Mouse (Mus musculus) C2C12 (cell line): ENCODE measurements at regions not wholly inside any gene's neighbourhood (a gene's known extent, or its start where the extent isn't known, plus 50 kb on each side); places are given as distances from the start of the nearest gene placed in this dataset.

Source experiments
- H3K27me3 ChIP-seq: one replicate; pipeline ENCODE4 v1.6.1; 2011; ENCODE audit not compliant: control insufficient read depth, insufficient read depth, insufficient read length
- H3K36me3 ChIP-seq: one replicate; pipeline ENCODE4 v1.6.1; 2011; ENCODE audit not compliant: control insufficient read depth, insufficient read depth
- H3K4me3 ChIP-seq: one replicate; pipeline ENCODE4 v1.5.1; 2011; ENCODE audit warnings: mild to moderate bottlenecking, control low read depth; ENCODE audit not compliant: poor library complexity, insufficient read depth, severe bottlenecking
- H3K79me2 ChIP-seq: one replicate; pipeline ENCODE4 v1.6.1; 2011; ENCODE audit not compliant: control insufficient read depth, insufficient read depth
- H3K79me3 ChIP-seq: one replicate; pipeline ENCODE4 v1.6.1; 2011; ENCODE audit warnings: low read depth, control low read depth
- H3ac ChIP-seq: one replicate; pipeline ENCODE3; 2011; ENCODE audit warnings: low read depth; ENCODE audit not compliant: control insufficient read depth, insufficient read length
- CEBPB ChIP-seq: IDR thresholded peaks from one replicate; pipeline ENCODE4 v1.6.1; 2011; ENCODE audit warnings: low read depth, mild to moderate bottlenecking, control low read depth, moderate library complexity
- CTCF ChIP-seq: IDR thresholded peaks from one replicate; pipeline ENCODE4 v1.5.1; 2011; ENCODE audit not compliant: control insufficient read depth, insufficient read depth, insufficient read length
- FOSL1 ChIP-seq: IDR thresholded peaks from one replicate; pipeline ENCODE4 v1.8.0; 2011; ENCODE audit warnings: mild to moderate bottlenecking, low read length; ENCODE audit not compliant: poor library complexity, insufficient read depth, severe bottlenecking
- MAX ChIP-seq: IDR thresholded peaks from one replicate; pipeline ENCODE4 v1.6.1; 2011; ENCODE audit warnings: mild to moderate bottlenecking, control low read depth
- MYOD1 ChIP-seq: IDR thresholded peaks from one replicate; pipeline ENCODE4 v1.6.1; 2011; ENCODE audit warnings: low read depth; ENCODE audit not compliant: control insufficient read depth, insufficient read length
- MYOG ChIP-seq: IDR thresholded peaks from one replicate; pipeline ENCODE4 v1.6.1; 2011; ENCODE audit not compliant: control insufficient read depth, insufficient read length; ENCODE audit errors: extremely low read depth
- USF1 ChIP-seq: IDR thresholded peaks from one replicate; pipeline ENCODE4 v1.6.1; 2011; ENCODE audit warnings: low read depth, mild to moderate bottlenecking, control low read depth, moderate library complexity

- Histone ChIP-seq H3K79me2 (no peaks in the 10 kb centered on the region), H3K36me3 (no peaks in the 10 kb centered on the region), H3K27me3 (no peaks in the 10 kb centered on the region), H3K4me3 (no peak overlapping the region), H3K79me3 (no peaks in the 10 kb centered on the region), H3ac (no peak overlapping the region)
- TF ChIP-seq CEBPB, result no peak
- TF ChIP-seq MAX, result no peak
- no peak for TF ChIP-seq FOSL1
- no peak for TF ChIP-seq USF1
- TF ChIP-seq CTCF, result no peak
- TF ChIP-seq MYOG, result no peak
- no peak for TF ChIP-seq MYOD1
These were observed 391.7 kb upstream of the Fam241a start for GRCm38 (mm10) chr3:128287846-128288245.

DNA sequence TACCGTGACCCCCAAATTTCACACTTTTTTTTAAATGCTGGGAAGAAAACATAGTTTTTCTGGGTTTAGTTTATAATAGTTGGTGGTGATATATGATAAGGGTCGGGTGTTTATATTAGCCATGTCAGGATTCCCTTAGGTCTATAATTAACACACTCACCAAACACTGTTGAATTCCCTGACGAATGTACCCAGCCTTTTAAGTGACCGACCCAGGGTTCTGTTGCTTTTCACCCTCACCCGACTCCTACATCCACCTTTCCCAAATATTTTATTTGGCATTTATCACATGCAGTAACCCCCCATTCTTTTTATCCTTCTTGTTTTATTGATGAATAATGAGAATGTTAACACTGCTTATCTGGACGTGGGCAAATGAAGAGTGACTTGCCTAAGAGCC lies 389.1 kb upstream of the Fam241a start:
- Histone ChIP-seq H3K36me3 (no peaks in the 10 kb centered on the region), H3K79me2 (no peaks in the 10 kb centered on the region), H3K27me3 (no peaks in the 10 kb centered on the region), H3K79me3 (no peaks in the 10 kb centered on the region), H3ac (no peak overlapping the region), H3K4me3 (no peak overlapping the region)
- TF ChIP-seq MYOG (no peak), MAX (no peak), FOSL1 (no peak), CEBPB (no peak), MYOD1 (no peak), CTCF (no peak), USF1 (no peak)

GRCm38 (mm10) chr3:128280626-128281025 lies 384.5 kb upstream of the Fam241a start:
- Histone ChIP-seq H3K79me3 (no peaks in the 10 kb centered on the region), H3K79me2 (no peaks in the 10 kb centered on the region), H3ac (no peak overlapping the region), H3K27me3 (no peaks in the 10 kb centered on the region), H3K4me3 (no peak overlapping the region), H3K36me3 (no peaks in the 10 kb centered on the region)
- TF ChIP-seq CEBPB, result no peak
- no peak for TF ChIP-seq FOSL1
- no peak for TF ChIP-seq CTCF
- TF ChIP-seq MYOD1, result no peak
- no peak for TF ChIP-seq MYOG
- no peak for TF ChIP-seq MAX
- no peak for TF ChIP-seq USF1

- Histone ChIP-seq H3K79me2 (no peaks in the 10 kb centered on the region), H3K4me3 (no peak overlapping the region), H3ac (no peak overlapping the region), H3K79me3 (no peaks in the 10 kb centered on the region), H3K36me3 (no peaks in the 10 kb centered on the region), H3K27me3 (no peaks in the 10 kb centered on the region)
- no peak for TF ChIP-seq CEBPB
- no peak for TF ChIP-seq MYOD1
These were observed 374.5 kb upstream of the Fam241a start for GRCm38 (mm10) chr3:128270576-128270975.

DNA sequence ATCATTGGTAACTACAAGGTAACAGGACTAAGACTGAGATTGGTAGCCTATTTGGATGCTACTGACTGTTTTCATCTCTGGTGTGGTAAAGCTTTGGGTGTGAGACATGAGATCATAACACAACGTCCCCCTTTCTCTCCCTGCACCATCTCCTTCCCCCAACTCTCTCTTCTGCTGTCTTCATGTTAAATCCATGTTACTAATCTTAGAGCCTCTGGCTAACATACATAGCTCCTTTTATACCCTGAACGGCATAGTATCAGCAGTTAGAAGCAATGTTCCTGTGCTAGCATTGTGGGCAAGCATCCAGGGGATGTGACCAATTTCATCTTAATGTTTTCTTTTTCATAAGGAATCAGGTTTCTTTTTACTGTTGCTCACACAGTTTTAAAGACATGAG lies 365.1 kb upstream of the Fam241a start:
- H3K27me3 ChIP-seq, result no peaks in the 10 kb centered on the region
- no peaks in the 10 kb centered on the region for H3K36me3 ChIP-seq
- H3K79me2 ChIP-seq, result no peaks in the 10 kb centered on the region
- no peak for TF ChIP-seq CTCF
- no peak for TF ChIP-seq MAX
- no peak for TF ChIP-seq USF1
- TF ChIP-seq FOSL1, result no peak
- no peak for TF ChIP-seq CEBPB
- TF ChIP-seq MYOG, result no peak
- TF ChIP-seq MYOD1, result no peak
- H3ac ChIP-seq, result no peak overlapping the region
- H3K79me3 ChIP-seq, result no peaks in the 10 kb centered on the region
- H3K4me3 ChIP-seq, result no peak overlapping the region

GRCm38 (mm10) chr3:128247816-128248215 lies 351.7 kb upstream of the Fam241a start:
- no peak for TF ChIP-seq CTCF
- no peak for TF ChIP-seq MAX
- no peak for TF ChIP-seq USF1
- TF ChIP-seq MYOD1, result no peak
- TF ChIP-seq FOSL1, result no peak
- no peak for TF ChIP-seq MYOG
- TF ChIP-seq CEBPB, result no peak
- H3K79me2 ChIP-seq, result no peaks in the 10 kb centered on the region
- H3ac ChIP-seq, result no peak overlapping the region
- no peaks in the 10 kb centered on the region for H3K27me3 ChIP-seq
- no peak overlapping the region for H3K4me3 ChIP-seq
- no peaks in the 10 kb centered on the region for H3K36me3 ChIP-seq
- H3K79me3 ChIP-seq, result no peaks in the 10 kb centered on the region
